Mouse (Mus musculus) adipocyte (in vitro differentiated cells): ENCODE results near the gene Rcc2.

Source experiments
- DNase-seq: peaks from one replicate; pipeline ENCODE4 v3.0.0-alpha.2; 2016; ENCODE audit warnings: low spot score

The Rcc2 gene

GRCm38 (mm10) chr4:140684881-140685303 is 15.4 kb upstream of the Rcc2 start:
- DNase-seq: no peak

- DNase-seq: peak; percentile 52
Observed at GRCm38 (mm10) chr4:140688044-140688825, 12.1 kb upstream of the Rcc2 start.

- DNase-seq: no peak
Observed at GRCm38 (mm10) chr4:140688826-140689425, 11.4 kb upstream of the Rcc2 start.

- no peak for DNase-seq
Observed at GRCm38 (mm10) chr4:140689873-140690655, 10.3 kb upstream of the Rcc2 start.

GRCm38 (mm10) chr4:140691481-140691880 is 8.9 kb upstream of the Rcc2 start:
- DNase-seq: no peak

- no peak for DNase-seq
Observed at GRCm38 (mm10) chr4:140693513-140693912, 6.8 kb upstream of the Rcc2 start.

GRCm38 (mm10) chr4:140694551-140695060 is 5.7 kb upstream of the Rcc2 start:
- no peak for DNase-seq

- no peak for DNase-seq
Observed at GRCm38 (mm10) chr4:140695146-140695545, 5.2 kb upstream of the Rcc2 start.

GRCm38 (mm10) chr4:140695675-140696585 is 4.4 kb upstream of the Rcc2 start:
- DNase-seq: no peak

GRCm38 (mm10) chr4:140699441-140700127 is 757 bp upstream of the Rcc2 start:
- peak; percentile 59 for DNase-seq

GRCm38 (mm10) chr4:140701049-140701715 is 841 bp downstream of the Rcc2 start:
- peak; percentile 68 for DNase-seq

GRCm38 (mm10) chr4:140701716-140702561 is 1.6 kb downstream of the Rcc2 start:
- DNase-seq: no peak

GRCm38 (mm10) chr4:140702611-140703327 is 2.4 kb downstream of the Rcc2 start:
- DNase-seq: peak; percentile 81

- no peak for DNase-seq
Observed at GRCm38 (mm10) chr4:140703636-140704035, 3.3 kb downstream of the Rcc2 start.

GRCm38 (mm10) chr4:140704166-140704565 is 3.8 kb downstream of the Rcc2 start:
- DNase-seq: no peak

GRCm38 (mm10) chr4:140707615-140708014 is 7.3 kb downstream of the Rcc2 start:
- DNase-seq: no peak

GRCm38 (mm10) chr4:140708297-140708927 is 8.1 kb downstream of the Rcc2 start:
- no peak for DNase-seq

- DNase-seq: no peak
Observed at GRCm38 (mm10) chr4:140709111-140709510, 8.8 kb downstream of the Rcc2 start.
